Mouse (Mus musculus): ENCODE measurements around the gene Mtx2.

Gene Mtx2

DNA sequence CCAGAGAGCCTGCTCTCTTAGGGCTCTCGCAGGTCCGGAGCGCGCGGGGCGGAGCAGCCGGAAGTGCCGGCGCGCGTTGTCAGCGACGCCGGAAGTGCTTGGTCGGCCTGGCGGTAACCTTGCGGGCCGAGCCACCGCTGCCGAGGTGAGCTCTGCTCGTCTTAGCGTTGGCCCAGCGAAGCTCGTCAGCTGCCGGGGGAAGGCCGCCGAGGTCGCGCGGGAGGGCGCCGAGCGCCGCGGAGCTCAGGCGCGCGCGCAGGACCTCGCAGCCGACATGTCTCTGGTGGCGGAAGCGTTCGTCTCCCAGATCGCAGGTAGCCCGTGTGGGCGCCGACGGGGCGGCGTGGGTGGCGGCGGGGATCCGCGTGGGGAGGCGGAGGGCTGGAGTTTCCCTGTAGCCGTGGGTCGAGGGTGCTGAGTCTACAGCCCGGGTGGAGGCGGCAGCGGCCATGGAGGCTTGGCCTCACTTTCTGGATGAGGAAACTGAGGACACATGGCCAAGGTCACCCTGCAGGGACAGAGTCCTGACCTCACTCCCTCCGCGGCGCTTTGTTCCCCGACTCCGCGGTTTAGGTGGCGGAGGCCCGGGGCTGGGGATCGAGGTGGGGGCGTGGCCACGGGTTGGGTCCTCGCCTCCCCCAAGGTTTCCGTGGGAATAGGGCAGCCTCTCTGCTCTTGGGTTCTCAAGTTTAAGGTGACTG lies at the start of gene Mtx2:
TSS of gene Mtx2 (plus strand) at position 74 of the 701 bp plus-strand sequence.
- no peak for DNase-seq (ENCODE audit: extremely low read depth, low read depth, low spot score)

DNA sequence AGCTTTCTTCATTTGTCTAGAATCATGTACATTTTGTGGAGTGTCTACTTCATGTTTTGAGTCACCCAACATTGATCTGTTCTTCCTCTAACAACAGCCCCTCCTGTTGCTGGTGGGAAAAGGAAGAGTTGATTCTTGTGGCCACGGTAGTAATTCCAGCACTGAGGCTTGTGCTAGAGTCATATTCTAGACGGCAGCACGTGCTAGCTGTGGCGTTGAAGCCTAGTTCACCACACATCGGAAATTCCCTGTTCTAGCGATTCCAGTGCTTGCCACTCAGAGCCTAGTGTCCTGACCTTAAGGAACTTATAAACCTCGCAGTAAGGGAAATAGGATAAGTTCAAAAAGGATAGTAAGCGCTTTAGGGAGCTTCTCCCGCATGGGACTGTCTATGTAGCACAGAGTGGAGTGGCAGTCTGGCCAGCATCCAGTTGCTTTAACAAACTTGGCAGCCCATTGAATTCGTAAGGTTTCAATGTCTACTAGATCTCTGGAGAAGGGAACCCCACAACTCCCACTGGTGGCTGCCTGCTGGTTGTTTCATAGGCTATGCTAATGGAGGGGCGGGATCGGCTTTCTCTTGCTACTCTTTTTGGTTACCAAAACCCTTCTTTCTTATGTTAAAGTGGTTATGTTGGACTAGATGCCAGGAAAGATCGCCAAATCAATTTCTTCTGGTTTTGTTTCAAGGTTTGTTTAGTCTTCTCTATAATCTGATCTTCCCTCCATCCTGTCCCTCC lies 47.9 kb upstream of the Mtx2 start:
- no peak for DNase-seq (ENCODE audit: extremely low read depth, low read depth, low spot score)

DNA sequence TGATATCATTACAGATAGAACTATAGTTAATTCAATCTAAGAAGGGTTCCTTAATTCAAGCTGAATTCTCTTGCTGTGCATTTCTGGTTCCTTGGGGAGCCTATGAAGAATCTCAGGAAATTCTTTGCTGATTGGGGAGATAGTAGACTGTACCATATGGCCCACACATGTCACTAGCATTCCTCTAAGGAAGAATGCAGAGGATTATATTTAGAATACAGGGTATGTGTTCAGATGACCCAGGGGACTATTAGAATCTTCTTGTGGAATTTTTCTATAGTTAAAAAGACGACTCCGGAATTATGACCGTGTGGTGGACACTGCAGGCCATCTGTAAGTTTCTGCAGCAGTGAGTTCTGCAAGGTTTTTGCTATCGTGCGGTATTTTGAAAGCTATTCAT lies 44.2 kb upstream of the Mtx2 start:
- DNase-seq (ENCODE audit: extremely low read depth, low read depth, low spot score), result no peak

DNA sequence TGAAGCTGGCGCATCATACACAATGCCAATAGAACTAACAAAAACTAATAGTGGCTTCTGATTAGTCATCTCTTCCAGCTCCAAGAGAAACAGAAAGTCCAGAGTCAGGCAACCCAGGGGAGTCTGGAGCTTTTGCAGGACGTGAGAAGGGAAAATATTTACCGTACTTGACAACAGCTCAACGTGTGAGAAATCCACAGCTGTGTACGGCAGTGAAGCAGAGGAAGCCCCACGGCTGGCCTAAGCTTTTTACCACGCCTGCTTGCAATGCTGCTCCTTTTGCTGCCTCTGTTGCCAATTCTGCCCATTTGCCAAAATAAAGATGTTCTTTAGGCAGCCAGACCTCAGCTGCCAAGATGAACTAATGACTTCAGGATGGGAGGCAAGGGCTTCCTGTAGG lies 30.1 kb upstream of the Mtx2 start:
- no peak for DNase-seq (ENCODE audit: extremely low read depth, low read depth, low spot score)

DNA sequence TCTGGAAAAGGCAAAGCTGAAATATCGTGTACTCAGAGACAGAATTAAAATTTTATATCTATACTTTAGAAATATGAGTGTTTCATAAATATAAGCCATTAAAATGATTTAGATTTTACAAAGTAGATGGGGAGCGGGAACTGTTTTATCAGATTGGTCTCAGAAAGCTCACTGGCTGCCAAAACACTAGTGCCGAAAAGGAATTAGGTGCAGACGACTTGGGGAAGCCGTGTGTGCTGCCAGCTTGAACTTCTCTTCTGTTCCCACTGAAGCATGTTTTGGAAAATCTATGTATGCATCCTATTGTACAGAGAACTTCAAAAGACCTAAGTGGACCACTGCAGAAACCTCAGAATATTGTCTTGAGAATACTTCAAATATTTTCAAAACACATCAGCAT lies 17.2 kb upstream of the Mtx2 start:
- DNase-seq (ENCODE audit: extremely low read depth, low read depth, low spot score), result no peak

DNA sequence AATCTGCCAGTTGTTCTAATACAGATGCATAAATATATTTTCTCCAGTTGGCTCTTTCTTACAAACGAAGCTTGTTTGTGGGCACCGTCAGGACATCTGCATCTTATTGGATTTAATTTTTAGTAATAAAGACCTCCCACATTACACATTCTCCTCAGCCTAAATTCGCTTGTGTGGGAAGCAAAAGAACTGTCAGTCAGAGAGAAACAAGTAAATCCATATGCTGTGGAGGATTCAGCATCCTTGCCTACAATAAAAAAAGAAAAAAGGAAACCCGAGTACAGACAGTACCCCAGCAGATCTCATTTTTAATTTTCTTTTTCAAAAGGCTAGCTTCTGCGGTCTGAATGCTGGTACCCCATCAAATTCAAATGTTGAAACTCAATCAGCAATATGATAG lies 2.9 kb upstream of the Mtx2 start:
- DNase-seq (ENCODE audit: extremely low read depth, low read depth, low spot score), result no peak

DNA sequence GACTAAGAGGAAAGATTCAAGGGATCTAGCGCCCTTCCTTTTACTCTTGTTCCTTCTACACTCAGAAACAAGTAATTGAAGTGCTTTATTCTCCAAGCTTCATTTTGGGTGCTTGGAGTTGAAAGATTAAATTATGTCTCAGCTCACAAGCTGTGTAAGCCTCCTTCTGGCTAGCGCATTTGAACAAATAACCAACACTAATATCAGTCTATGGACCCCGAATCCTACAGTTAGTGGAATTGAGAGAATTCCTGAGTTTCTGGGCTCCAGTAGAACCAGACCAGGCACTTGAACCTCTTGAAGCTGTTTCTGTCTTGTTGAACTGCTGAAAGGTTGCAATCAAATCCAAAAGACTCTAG lies 253 bp upstream of the Mtx2 start:
- no peak for DNase-seq (ENCODE audit: extremely low read depth, low read depth, low spot score)

DNA sequence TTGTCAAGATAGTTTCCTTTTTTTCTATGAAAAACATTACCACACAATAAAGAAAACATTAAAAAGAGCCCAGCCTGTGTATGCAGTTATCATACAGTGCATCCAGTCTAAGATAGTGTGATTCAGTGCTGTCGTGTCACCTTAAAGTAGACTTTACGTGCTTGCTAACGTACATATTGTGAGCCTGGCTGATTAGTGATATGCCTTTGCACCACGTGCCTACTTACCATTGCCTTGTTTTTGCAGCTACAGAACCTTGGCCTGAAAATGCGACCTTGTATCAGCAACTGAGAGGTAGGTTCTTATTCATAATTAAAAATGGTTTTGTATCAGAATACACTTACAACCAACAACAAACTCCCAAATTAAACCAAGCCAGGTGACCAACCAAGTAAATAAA lies 21.4 kb downstream of the Mtx2 start:
- no peak for DNase-seq (ENCODE audit: extremely low read depth, low read depth, low spot score)

DNA sequence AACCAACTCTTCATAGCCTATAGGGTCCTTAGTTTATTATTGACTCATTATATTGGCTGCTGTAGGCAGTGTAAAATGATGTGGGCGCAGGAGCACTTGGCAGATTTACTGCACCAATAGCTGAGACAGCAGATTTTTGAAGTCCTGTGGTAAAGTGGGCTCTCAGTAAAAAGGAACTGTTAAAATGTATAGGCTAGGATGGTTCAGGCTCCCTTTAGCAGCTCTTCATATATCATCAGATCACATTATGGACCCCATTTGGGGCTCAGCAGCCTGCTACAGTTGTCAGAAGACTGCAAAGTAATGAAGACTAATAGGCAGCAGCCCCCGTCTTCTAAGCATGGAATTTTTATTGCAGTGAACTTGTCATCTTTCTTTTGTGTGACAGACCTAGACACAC lies 21.9 kb downstream of the Mtx2 start:
- DNase-seq (ENCODE audit: extremely low read depth, low read depth, low spot score), result no peak

DNA sequence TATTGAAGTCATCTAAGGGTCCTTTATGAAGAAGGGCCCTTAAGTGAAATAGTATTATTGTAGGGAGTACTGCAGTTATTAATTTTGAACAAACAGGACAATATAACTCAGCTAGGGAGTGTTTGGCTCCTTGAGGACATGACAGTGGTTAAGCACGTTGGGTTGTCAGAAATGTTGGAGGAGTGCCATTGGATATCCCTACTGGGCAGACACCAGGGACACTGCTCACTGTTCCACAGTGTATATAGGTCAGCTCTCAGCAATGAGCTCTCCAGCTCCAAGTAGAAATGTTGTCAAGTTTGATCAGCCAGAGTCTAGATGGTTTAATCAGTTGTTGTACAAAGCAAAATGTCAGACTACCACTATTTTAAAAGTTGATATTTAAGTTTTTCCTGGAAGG lies 24.4 kb downstream of the Mtx2 start:
- DNase-seq (ENCODE audit: extremely low read depth, low read depth, low spot score), result peak; percentile 18

DNA sequence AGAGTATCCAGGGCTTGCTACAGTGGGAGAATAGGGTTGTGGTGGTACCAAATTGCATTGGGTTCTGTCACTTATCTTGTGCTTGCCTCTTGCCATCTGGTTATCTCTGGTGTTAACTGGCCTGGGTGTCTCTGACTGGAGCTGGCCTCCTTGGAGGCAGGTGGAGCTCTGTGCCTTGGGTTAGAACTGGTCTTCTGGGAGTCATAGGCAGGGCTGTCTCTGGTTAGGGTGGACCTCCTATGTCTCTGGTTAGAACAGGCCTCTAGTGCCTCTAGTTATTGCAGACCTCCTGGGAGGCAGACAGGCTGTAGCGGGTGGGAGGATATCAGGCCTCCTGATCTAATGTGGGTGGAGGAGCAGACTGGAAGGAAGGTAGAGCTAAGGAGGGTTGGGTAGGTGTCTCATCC lies 36.5 kb downstream of the Mtx2 start:
- no peak for DNase-seq (ENCODE audit: extremely low read depth, low read depth, low spot score)

DNA sequence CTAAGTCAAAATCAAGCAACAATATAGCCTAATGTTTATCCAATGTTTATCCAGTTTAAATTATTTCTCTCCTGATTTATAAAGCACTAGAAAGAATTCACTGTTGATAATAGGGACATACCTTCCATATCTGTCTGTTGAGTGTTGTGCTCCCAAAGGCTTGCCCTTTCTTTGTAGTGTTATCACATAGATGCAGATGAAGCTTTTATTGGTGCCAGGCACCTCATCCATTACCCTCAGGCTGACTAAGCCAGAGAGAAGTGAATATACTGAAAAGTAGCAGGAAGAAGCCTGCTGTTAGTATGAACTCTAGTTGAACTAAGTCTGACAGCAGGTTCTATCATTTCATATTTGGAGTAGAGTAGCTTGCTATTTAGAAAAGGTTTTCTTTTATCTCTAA lies 39.8 kb downstream of the Mtx2 start:
- no peak for DNase-seq (ENCODE audit: extremely low read depth, low read depth, low spot score)

DNA sequence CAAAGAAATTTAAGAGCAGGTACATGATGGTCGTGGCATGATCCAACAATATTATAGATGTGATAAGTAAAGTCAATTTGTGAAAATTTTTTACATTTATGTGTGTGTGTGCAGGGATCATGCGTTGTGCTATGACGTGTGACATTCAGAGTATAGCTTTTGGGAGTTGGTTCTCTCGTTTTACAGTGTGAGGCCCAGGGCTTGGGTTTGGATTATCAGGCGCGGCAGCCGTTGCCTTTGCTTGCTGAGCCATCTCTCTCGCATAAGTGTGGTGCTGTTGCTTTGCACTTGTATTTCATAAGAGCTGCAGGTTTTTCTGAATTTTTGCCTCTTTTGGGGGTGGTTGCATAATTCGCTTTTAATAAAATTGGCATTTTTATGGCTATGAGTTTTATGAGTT lies 48.4 kb downstream of the Mtx2 start:
- no peak for DNase-seq (ENCODE audit: extremely low read depth, low read depth, low spot score)

DNA sequence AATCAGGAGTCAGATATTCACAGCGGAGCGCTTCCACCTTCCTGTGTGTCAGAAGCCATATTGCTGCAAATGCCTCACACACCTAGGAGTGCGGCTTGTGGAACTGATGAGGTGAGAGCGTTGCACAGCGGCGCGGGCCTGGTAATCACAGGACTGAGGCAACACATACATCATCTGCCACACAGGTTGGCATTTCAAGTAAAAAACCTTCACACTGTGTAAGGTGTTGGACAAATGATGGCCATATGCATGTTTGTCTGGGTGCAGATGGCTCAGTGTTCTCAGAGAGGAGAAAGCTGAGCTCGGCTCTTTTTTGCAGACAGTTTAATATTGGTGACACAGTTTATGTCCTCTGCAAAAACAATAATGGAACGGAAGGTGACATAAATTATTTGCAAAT lies 58.8 kb downstream of the Mtx2 start:
- no peak for DNase-seq (ENCODE audit: extremely low read depth, low read depth, low spot score)

DNA sequence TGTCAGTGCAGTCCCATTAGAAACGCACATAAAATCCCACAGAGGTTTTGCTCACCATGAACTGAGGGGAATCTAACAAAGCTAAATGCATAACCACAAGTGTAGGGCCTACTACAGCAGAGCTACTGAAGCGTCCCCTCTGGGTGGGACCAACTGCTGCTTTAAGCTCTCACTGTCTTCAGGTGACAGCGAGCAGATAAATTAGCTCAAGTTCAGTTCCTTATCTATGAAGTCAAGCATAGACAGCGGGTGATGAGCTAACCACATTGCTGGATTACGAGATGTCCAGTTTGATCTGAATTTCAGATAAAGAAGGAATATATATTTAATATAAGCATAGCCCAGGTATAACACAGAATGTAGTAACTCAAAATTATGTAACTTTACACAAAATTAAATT lies 66.3 kb downstream of the Mtx2 start:
- DNase-seq (ENCODE audit: extremely low read depth, low read depth, low spot score), result no peak

DNA sequence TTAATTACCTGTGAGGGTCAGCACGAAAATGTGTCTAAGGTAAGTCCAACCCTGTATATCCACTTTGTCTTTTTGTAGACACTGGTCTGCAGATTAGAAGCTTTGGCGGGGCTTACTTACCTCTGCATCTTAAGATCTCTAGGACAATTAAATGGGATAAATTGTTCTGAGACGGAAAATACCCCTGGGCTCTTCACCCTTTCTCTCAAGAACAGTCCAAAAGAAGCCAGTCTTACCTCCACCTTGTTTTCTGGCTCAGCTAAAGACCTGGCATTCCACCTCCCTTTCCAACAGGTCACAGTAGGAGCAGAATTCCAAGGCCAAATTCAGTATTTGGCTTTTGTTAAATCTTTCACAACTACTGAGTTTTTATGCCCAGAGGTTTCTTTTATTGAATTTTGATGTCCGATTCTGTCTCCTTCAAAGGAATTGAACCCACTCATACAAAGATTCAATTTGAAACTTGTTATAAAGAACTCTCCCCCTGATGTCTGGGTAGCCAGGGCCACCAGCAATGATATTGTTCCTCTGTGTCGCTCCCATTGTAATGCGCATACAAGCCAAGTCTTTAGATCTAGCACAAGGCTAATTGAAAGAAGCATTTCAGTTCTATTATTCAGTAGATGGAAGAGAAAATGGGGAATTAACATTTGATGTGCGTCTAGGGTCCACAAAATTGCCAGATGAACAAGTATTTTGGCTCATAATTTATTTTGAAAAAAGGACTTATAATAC lies 67.4 kb downstream of the Mtx2 start:
- DNase-seq (ENCODE audit: extremely low read depth, low read depth, low spot score), result peak; percentile 67

DNA sequence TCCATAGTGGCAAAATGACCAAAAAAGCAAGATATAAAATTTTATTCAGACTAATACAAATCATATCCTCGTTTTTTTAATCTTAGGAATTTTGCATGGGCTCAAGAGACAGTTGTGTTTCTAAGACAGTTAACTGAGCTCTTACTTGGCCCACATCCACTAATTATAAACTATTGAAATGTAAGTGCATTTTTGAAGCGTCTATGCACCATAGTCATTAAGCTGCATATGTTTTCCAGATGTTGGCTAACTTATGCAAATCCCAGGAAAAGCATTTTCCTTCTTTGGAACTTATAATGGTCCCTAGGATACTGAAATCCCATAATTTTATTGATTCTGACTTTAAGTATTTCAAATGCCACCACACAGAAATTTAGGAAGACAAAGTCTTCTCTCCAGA lies 68.5 kb downstream of the Mtx2 start:
- DNase-seq (ENCODE audit: extremely low read depth, low read depth, low spot score), result no peak

DNA sequence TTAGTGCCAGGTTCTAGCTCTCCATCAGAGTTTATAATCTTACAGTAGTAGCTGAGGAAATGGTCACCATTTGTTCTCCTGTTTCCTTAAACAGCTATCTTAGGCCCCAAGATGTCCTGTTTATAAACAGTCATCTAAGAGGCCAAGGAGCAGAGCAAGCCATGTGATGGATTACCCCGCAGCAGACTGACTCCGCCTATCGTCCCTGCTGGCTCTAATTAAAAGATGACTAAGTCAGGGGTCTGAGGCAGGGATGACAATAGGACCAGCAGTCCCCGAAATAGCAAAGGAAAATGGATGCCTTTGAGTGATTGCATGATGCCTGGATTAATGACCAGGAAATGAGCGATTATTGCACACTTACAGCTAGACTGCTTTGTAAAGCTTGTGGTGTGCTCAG lies 74.4 kb downstream of the Mtx2 start:
- DNase-seq (ENCODE audit: extremely low read depth, low read depth, low spot score), result no peak

DNA sequence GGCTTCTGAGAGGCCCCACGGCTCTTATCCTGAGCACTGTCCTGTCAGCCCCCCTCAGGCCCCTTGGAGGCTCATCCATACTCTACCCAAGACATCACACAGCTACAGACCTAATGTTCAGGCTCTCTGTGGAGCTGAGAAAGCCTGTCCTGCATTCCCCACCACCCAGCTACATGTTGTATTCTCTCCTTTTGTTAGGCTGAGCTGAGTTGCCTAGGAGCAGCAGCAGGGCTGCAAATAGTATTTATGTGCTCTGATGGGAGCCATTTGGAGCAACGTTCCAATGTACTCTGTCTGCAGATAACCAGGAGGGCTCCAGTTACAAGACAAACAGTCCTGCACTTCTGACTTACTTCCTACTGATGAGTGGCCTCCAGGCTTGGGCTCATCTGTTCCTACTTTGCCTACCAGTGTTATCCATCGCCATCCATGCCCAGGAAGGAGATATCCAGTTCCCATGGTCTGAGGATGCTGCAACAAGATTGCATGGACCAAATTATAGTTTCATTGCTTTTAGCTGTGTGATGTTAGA lies 76.2 kb downstream of the Mtx2 start:
- DNase-seq (ENCODE audit: extremely low read depth, low read depth, low spot score), result no peak

DNA sequence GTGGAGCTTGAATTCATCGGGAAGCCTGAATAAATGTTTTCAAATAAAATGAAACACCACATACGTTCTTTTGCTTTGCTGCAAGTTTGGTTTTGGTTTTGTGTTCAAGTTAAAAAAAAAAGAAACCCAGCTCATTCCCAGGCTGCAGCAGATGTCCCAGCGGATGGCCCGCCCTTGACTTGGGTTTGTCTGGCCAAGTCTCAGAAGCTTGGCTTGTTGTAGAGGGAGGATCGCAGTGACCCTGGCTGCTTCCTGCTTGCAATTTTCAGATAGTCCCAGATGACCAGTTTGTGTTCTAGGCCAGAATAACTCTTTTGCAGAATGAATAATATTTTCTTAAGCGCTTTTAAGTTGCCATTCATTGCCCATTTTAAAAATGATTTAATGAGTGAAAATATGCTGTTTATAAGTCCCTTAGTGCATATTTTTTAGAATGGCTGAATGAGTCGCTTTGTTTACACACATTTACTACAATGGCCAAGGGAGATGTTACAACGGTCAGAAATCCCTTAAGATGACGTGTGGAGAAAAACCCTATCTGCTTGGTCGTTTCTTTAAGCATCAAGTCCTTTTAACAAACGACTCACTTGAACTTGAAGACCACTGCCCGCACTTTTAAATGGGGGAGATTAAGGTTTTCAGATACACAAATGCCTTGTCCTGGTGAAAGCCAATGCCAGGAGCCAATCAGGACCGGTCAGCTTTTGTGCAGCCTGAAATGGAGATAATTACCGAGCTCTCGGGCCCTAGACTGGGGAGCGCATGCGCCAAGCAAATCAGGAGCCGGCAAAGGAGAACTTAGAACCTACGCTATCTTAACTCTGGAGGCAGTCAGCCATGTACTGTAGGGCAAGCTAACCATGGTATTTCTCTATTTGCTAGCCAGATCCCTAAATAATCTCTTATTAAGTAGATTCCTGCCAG lies 82.0 kb downstream of the Mtx2 start:
- no peak for DNase-seq (ENCODE audit: extremely low read depth, low read depth, low spot score)

DNA sequence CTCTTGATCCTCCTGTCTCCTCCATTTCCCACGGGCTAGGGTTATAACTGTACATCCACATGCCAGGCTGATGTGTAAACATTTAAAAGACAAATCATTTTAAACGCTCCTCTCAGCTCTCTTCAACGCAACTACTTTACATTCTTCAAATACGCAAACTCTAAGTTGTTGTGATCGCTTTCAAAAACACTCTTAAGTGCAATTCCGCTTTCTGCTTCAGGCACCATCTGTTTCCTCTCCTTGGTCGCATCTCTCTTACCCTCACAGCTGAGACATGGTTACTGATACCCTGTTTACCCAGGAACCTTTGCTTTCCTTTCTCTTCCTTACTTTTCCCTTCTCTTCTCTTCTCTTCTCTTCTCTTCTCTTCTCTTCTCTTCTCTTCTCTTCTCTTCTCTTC lies 86.4 kb downstream of the Mtx2 start:
- no peak for DNase-seq (ENCODE audit: extremely low read depth, low read depth, low spot score)
